Mouse (Mus musculus) right cerebral cortex, postnatal 4 days (tissue): ENCODE data around the gene Gpx4.
"Not testable (repeated sequence)": the region's sequence is repeated elsewhere in the genome, so short reads cannot be mapped to it uniquely, and the experiment has no call there.

ENCODE experiments used
- DNase-seq: peaks from one replicate; pipeline ENCODE4 v3.0.0-alpha.2; 2022

Gpx4 gene

DNA sequence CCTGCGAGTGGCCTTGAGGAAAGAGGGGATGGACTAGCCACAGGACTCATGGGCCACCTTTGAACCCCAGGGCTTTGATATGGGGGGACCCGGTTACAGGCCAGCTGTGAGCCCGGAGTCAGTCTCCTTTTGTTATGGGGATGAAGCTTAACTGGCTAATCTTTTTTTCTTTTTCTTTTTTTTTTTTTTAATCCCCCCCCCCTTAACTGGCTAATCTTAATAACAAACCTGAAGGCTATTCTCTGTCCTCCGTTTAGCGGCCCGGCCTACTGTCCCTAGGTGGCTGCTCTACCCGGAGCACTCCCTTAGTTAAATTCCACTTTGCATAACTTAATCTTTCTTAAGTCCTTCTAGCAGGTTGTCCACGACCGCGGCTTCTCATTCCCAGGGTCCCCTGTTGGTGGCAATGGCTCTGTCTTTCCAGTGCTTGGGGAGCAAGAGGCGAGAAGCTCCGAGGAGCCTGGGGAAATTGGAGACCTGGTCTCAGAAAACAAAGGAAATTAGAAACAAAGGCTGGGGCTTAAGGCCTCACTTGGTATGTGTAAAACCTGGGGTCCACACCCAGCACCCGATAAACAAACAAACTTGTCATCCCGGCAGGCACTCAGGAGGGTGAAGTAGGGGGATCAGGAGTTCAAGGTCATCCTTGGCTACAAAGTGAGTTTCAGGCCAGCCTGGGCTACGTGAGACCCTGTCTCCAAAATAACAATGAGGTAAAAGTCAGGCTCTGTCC, 4.1 kb downstream of the Gpx4 start:
- DNase-seq: no peak

- no peak for DNase-seq
These were observed 4.8 kb downstream of the Gpx4 start for GRCm38 (mm10) chr10:80051618-80052373.

DNA sequence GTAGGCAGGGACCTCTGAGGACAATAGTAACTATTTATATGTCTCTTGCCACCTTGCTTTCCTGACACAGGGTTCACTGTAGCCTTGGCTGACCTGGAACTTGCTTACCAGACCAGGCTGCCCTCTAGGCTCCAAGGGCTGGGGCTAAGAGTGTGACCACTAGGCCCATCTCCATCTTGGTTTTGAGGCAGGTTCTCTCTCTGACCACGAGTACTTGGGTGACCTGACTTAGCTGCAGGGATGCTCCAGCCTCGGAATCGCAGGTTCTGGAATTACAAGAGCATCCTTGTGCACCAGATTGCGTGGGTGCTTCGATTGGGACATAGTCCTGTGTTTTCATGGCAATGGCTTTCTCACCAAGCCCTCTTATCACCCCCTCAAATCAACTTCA, 5.4 kb downstream of the Gpx4 start:
- DNase-seq: no peak

GRCm38 (mm10) chr10:80053259-80053780, 6.4 kb downstream of the Gpx4 start:
- DNase-seq: peak; percentile 98

- DNase-seq: peak; percentile 59
These were observed 7.2 kb downstream of the Gpx4 start for GRCm38 (mm10) chr10:80053831-80054815.

DNA sequence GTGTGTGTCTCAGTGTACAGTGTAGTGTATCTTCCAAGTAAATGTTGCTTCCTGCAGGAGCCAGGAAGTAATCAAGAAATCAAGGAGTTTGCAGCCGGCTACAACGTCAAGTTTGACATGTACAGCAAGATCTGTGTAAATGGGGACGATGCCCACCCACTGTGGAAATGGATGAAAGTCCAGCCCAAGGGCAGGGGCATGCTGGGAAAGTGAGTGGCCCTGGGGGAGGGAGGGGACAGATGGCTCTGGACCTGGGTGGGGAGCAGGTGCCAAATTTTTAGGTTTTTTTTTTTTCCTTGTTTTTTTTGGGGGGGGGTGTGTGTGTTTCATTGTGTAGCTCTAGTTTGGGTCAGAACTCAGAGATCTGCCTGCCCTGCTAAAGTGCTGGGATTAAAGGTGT, 7.9 kb downstream of the Gpx4 start:
- not testable (repeated sequence) for DNase-seq

DNA sequence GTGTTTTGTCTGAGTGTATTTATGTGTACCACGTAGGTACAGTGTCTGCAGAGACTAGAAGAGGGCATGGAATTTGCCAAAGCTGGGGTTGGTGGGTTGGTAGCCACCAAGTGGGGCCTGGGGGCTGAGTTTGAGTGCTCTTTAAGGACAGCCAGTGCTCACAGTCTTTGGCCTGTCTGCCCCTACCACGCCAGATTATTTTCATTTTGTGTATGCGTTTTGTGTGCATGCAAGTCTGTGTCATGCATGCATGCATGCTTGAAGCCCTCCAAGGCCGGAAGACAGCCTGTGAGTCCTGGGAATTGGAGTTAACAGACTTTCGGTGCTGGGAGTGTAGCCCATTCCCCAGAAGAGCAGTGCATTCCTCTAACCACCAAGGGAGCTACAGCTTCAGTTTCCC, 8.4 kb downstream of the Gpx4 start:
- no peak for DNase-seq

DNA sequence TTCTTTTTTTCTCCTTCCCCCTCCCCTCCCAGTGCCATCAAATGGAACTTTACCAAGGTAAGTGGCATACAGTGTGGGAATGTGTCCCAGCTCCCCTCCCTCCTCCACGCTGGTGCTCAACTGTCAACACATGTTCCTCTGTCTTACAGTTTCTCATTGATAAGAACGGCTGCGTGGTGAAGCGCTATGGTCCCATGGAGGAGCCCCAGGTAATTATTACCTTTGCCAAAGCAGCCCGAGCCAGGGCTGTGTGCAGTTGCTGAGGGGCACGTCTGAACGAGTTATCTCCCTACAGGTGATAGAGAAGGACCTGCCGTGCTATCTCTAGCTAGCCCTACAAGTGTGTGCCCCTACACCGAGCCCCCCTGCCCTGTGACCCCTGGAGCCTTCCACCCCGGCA, 8.9 kb downstream of the Gpx4 start:
- DNase-seq: no peak

- no peak for DNase-seq
These were observed 9.5 kb downstream of the Gpx4 start for GRCm38 (mm10) chr10:80056506-80056905.

- no peak for DNase-seq
These were observed 10.2 kb downstream of the Gpx4 start for GRCm38 (mm10) chr10:80056976-80057682.

DNA sequence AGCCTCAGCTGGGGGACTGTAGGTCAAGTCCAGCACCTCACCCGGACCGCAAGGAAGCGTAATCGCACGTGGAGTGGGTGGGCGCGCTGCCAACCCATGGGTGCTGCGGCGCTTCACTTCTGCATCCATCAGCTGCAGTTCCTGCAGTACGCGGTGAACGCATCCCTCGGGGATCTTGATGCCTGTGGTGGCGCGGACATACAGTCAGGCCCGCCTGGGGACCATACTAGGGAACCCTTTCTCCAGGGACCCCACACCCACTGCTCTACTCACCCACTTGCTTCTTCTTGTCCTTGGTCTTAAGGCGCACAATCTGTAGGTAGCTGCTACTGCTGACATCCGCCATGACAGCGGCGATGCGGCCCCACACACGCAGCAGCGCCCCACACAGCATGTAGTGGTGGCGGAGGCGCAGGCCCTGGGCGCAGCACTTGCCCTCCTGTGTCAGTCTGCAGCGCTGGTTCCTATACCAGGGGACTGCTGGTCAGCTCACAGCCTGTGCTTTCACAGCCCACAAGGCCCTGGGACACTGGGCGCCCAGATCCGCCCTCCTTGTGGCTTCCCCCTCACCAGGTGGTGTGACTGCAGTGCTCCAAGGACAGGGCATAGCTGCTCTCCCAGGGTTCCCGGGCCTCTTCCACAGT, 10.8 kb downstream of the Gpx4 start:
- peak; percentile 39 for DNase-seq

DNA sequence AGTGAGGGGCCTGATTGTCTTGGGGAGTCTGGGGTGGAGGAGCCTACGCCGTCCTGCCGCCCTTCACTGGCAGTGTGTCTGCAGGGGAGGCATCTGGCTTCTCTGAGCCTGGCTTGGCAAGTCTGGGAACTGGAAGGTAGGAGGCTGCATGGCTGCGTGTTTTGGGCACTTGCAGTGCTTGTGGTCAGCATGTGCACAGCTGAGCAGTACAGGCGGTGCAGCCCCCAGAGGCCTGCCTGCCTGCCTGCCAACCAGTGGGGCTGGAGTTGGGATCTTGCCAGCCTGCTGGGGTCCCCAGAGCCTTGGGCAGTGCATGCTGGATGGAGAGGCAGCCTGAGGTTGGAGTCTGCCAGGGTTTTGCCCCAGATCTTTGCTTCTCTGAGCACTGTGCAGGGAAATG, 16.1 kb downstream of the Gpx4 start:
- DNase-seq: peak; percentile 44

GRCm38 (mm10) chr10:80063877-80064650, 17.1 kb downstream of the Gpx4 start:
- DNase-seq: no peak

GRCm38 (mm10) chr10:80069251-80069650, 22.3 kb downstream of the Gpx4 start:
- no peak for DNase-seq

- no peak for DNase-seq
These were observed 23.0 kb downstream of the Gpx4 start for GRCm38 (mm10) chr10:80069948-80070450.

DNA sequence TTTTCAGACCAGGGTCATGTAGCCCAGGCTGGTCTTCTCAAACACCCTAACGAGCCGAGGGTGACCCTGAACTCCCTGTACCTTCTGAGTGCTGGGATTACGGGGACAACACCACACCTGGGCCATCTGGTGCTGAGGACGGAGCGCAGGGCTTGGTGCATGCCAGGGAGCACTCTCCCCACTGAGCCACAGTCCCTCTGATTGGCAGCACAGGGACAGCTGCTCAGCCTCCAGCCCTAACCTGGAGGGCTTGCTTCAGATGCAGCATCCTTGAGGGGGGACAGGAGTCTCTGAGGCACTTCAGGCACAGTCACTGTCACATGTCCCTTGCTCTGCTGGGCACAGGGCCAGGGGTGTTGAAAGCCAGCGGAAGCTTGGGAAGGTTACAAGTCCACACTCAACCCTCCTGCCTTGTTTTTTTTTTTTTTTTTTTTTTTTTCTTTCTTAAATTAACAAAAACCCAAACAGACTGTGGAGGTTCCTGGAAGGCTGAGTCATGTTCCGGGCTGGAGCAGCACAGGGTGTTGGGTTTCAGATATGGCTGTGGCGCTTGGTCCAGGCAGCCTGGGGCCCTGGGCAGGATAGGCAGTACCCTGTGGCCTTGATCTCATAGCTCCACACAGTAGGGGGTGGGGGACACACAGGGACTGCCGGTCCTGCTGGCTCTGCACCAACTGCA, 24.0 kb downstream of the Gpx4 start:
- peak; percentile 54 for DNase-seq

GRCm38 (mm10) chr10:80071516-80071900, 24.5 kb downstream of the Gpx4 start:
- no peak for DNase-seq

- no peak for DNase-seq
These were observed 25.9 kb downstream of the Gpx4 start for GRCm38 (mm10) chr10:80072623-80073489.
